Mouse (Mus musculus) C2C12 (cell line): ENCODE data around the gene Aoc1. TPM values are rescaled to one million over a fixed set of nuclear protein-coding genes. Genes with fewer than 3 reads are reported as not detected.

Source experiments
- H3K27me3 ChIP-seq: one replicate; pipeline ENCODE4 v1.6.1; 2011; ENCODE audit not compliant: control insufficient read depth, insufficient read depth, insufficient read length
- H3K36me3 ChIP-seq: one replicate; pipeline ENCODE4 v1.6.1; 2011; ENCODE audit not compliant: control insufficient read depth, insufficient read depth
- H3K4me3 ChIP-seq: one replicate; pipeline ENCODE4 v1.5.1; 2011; ENCODE audit warnings: mild to moderate bottlenecking, control low read depth; ENCODE audit not compliant: poor library complexity, insufficient read depth, severe bottlenecking
- H3K79me2 ChIP-seq: one replicate; pipeline ENCODE4 v1.6.1; 2011; ENCODE audit not compliant: control insufficient read depth, insufficient read depth
- H3K79me3 ChIP-seq: one replicate; pipeline ENCODE4 v1.6.1; 2011; ENCODE audit warnings: low read depth, control low read depth
- H3ac ChIP-seq: one replicate; pipeline ENCODE3; 2011; ENCODE audit warnings: low read depth; ENCODE audit not compliant: control insufficient read depth, insufficient read length
- CEBPB ChIP-seq: IDR thresholded peaks from one replicate; pipeline ENCODE4 v1.6.1; 2011; ENCODE audit warnings: low read depth, mild to moderate bottlenecking, control low read depth, moderate library complexity
- CTCF ChIP-seq: IDR thresholded peaks from one replicate; pipeline ENCODE4 v1.5.1; 2011; ENCODE audit not compliant: control insufficient read depth, insufficient read depth, insufficient read length
- FOSL1 ChIP-seq: IDR thresholded peaks from one replicate; pipeline ENCODE4 v1.8.0; 2011; ENCODE audit warnings: mild to moderate bottlenecking, low read length; ENCODE audit not compliant: poor library complexity, insufficient read depth, severe bottlenecking
- MAX ChIP-seq: IDR thresholded peaks from one replicate; pipeline ENCODE4 v1.6.1; 2011; ENCODE audit warnings: mild to moderate bottlenecking, control low read depth
- MYOD1 ChIP-seq: IDR thresholded peaks from one replicate; pipeline ENCODE4 v1.6.1; 2011; ENCODE audit warnings: low read depth; ENCODE audit not compliant: control insufficient read depth, insufficient read length
- MYOG ChIP-seq: IDR thresholded peaks from one replicate; pipeline ENCODE4 v1.6.1; 2011; ENCODE audit not compliant: control insufficient read depth, insufficient read length; ENCODE audit errors: extremely low read depth
- USF1 ChIP-seq: IDR thresholded peaks from one replicate; pipeline ENCODE4 v1.6.1; 2011; ENCODE audit warnings: low read depth, mild to moderate bottlenecking, control low read depth, moderate library complexity
- polyA plus RNA-seq: library from polyadenylated mRNA; unstranded; fragments of >200 nt; fragmentation: generic; extraction: Trizol; gene quantifications from one replicate; pipeline ENCODE4 v1.2.1, GENCODE M21; 2012; ENCODE audit warnings: missing spikeins

Gene Aoc1
- polyA plus RNA-seq, 1 experiment, result not detected

GRCm38 (mm10) chr6:48956785-48957184 is 84.1 kb downstream of the Aoc1 start:
- no peaks in the 10 kb centered on the region for H3K27me3 ChIP-seq
- no peaks in the 10 kb centered on the region for H3K79me3 ChIP-seq
- H3K4me3 ChIP-seq, result no peak overlapping the region
- TF ChIP-seq USF1 (no peak), CEBPB (no peak), FOSL1 (no peak), MYOD1 (no peak), MAX (no peak), CTCF (no peak), MYOG (no peak)
- H3K79me2 ChIP-seq, result no peaks in the 10 kb centered on the region
- no peaks in the 10 kb centered on the region for H3K36me3 ChIP-seq
- no peak overlapping the region for H3ac ChIP-seq

GRCm38 (mm10) chr6:48958053-48958452 is 85.4 kb downstream of the Aoc1 start:
- H3K79me3 ChIP-seq, result no peaks in the 10 kb centered on the region
- H3K79me2 ChIP-seq, result no peaks in the 10 kb centered on the region
- H3K27me3 ChIP-seq, result no peaks in the 10 kb centered on the region
- H3K4me3 ChIP-seq, result no peak overlapping the region
- TF ChIP-seq CEBPB, result no peak
- no peak for TF ChIP-seq CTCF
- TF ChIP-seq FOSL1, result no peak
- no peak for TF ChIP-seq MYOG
- TF ChIP-seq MYOD1, result no peak
- no peak for TF ChIP-seq MAX
- no peak for TF ChIP-seq USF1
- no peak overlapping the region for H3ac ChIP-seq
- no peaks in the 10 kb centered on the region for H3K36me3 ChIP-seq

Other genes with a start within 250 kb of the Aoc1 start
- 0.01 TPM for gene AI854703, start 246.1 kb upstream of the Aoc1 start, polyA plus RNA-seq
- gene Gimap8, start 225.7 kb upstream of the Aoc1 start, polyA plus RNA-seq, result not detected
- gene Gimap9, start 196.8 kb upstream of the Aoc1 start, polyA plus RNA-seq, result 0.92 TPM
- 0.04 TPM for gene Gimap4, start 188.3 kb upstream of the Aoc1 start, polyA plus RNA-seq
- gene Gimap6, start 164.7 kb upstream of the Aoc1 start, polyA plus RNA-seq, result not detected
- not detected for gene Gm28053, start 154.3 kb upstream of the Aoc1 start, polyA plus RNA-seq
- not detected for gene Gimap7, start 154.3 kb upstream of the Aoc1 start, polyA plus RNA-seq
- gene Gimap1, start 133.8 kb upstream of the Aoc1 start, polyA plus RNA-seq, result not detected
- gene Gimap5, start 126.7 kb upstream of the Aoc1 start, polyA plus RNA-seq, result not detected
- not detected for gene Gimap3, start 102.0 kb upstream of the Aoc1 start, polyA plus RNA-seq
- 2.1 TPM for gene Tmem176a, start 32.0 kb upstream of the Aoc1 start, polyA plus RNA-seq
- 8.0 TPM for gene Tmem176b, start 31.4 kb upstream of the Aoc1 start, polyA plus RNA-seq
- not detected for gene 1600015I10Rik, start 57.0 kb downstream of the Aoc1 start, polyA plus RNA-seq
- not detected for gene Doxl2, start 102.1 kb downstream of the Aoc1 start, polyA plus RNA-seq
- not detected for gene Svs1, start 114.0 kb downstream of the Aoc1 start, polyA plus RNA-seq
- gene Gpnmb, start 163.7 kb downstream of the Aoc1 start, polyA plus RNA-seq, result 0.88 TPM
- 19.3 TPM for gene Malsu1, start 200.9 kb downstream of the Aoc1 start, polyA plus RNA-seq